Mouse (Mus musculus) mouse embryonic stem cell (cell line): ENCODE measurements around the gene Gm3646.

Source experiments
- in situ Hi-C, 2 experiments: fragments of 300-500 bp; cut with MboI; formaldehyde crosslinking; loops; 1 replicate in 1 of 2; 3 replicates in 1 of 2; pipeline ENCODE4 v1.14.3; 2019 to 2020; ENCODE audit warnings: low sequenced_read_pairs in 2 of 2, low pct_unique_long_range_greater_than_20kb in 1 of 2, mixed read lengths in 1 of 2; ENCODE audit not compliant: unreplicated experiment in 1 of 2

The Gm3646 gene

GRCm38 (mm10) chr1:39797496-39797895 lies 7.6 kb downstream of the Gm3646 start:
- in situ Hi-C loops, result no loop called here

DNA sequence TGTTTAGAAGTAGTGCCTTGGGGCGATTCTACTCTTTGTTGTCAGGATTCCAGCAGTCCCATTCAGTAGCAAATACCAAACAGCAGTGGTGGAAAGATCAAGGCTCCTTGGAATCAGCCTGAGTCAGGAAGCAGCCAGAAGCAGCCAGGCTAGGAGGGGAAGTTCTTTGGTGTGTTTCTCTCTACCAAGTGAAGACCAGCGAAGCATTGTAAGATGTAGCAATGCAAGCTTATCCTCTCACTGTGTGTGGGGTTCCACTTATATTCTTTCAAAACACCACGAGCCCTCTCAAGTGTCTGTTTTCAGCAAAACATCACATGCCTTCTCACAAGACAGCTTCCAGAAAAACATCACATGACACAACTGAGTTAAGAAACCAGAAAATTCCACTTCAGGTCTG lies 8.4 kb downstream of the Gm3646 start:
- in situ Hi-C loops, result no loop called here

DNA sequence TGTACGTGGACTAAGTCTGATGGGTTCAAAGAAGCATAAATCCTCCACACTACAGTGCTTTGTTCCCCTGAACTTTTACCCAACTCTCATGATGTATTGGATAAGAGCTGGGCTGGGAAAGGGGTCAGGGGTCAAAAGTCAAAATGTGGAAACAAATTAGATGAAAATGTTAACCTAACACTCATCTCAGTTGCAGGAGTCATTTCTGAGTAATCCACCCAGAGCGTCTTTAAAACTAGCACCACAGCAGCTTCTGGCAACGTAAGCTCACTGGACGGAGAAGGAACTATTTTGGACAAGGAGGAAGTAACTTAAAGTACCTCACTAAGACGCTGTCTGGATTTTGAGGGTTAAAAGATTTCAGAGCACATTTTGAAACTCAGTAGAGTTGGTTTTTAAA lies 20.5 kb downstream of the Gm3646 start:
- in situ Hi-C loops, result no loop called here

- in situ Hi-C loops, result no loop called here
Measured at GRCm38 (mm10) chr1:39781835-39782234, 23.3 kb downstream of the Gm3646 start.

DNA sequence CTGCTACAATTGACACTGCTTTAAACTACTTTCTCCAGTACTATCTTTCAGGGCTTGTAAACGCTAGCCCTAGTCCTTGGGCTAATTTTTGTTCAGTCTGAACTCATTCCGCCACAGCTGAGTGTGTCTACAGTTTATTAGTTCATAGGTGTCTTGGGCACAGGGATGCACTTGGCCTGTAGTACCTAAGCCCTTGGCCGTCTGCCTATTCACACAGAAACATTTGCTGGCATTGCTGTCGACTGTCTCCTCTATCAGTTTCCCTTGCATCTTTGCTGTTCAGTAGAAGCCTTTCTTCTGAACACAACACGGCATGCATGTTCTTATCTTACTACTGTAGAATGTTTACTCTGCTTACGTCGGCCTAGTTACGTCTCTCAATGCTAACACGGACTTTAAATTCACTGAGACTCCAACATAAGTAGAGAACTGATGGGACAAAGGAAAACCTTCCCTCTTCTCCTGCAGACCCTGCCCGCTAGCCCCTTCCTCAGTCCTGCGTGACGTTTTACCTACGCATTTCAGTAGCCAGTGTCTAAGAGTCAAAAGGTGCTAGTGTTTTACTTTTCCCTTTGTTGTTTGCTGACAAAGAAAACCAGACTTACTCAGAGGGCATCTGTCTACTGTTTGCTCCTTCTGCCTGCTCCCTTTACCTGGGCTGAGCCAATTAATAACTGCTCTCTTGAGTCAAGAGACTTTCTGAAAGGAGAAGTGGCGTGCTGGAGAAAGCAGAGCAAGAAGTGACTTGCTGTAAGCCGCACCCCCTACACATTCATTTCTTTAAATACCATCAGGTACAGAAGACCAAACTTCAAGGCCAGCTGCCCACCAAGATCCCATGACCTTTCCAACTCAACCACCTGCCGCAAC lies 25.8 kb downstream of the Gm3646 start:
- in situ Hi-C loops, result no loop called here

- in situ Hi-C loops, result no loop called here
Measured at GRCm38 (mm10) chr1:39773991-39774729, 31.0 kb downstream of the Gm3646 start.

GRCm38 (mm10) chr1:39773551-39773950 lies 31.6 kb downstream of the Gm3646 start:
- in situ Hi-C loops, result no loop called here

DNA sequence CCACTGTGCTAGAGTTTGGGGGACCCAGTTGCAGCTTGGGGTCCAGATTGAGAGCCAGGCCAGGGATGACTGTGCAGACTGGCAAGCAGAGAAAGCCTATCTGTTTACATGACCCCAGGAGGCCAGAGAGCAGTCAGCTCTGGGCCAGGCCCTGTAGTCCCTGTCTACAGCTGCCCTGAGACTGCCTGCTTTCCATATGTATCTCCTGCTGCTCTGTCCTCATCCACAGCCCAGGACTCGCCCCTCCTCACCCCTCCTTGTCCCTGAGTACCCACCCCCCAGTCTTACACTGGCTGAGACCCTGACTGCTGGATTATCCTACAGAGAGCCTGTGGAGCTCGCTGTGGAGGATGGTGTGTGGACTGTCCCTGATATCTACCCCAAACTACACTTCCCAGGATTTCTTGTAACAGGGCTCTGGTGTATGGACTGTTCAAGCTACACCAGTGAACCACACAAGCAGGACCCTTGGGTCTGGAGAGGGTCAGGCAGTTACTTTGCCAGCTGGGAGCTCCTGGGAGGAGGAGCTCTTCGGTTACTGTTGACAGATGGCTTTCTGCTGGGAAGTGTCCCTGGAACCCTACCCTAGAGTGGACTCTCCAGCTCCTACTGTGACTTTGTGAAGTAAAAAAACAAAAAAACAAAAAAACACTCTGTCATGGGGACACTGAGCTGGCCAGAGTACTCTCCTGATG lies 32.6 kb downstream of the Gm3646 start:
- in situ Hi-C loops, result no loop called here

DNA sequence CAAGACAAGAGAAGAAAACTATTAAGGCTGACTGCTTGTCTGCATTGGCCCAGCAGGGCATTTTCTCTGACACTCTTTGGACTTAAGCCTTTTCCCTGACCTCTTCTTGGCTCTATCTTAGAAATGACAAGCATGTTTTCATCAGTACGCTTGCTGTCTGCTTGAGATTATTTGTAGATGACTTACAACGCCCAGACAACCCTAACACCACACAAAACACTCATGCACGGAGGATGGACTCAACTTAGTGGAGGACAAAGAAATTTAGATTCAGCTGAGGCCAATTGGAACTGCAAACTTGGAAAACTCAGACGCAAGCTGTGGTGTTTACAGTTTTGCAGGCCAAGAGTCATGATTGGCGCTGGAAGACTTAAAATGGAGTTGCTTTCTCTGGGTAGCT lies 34.7 kb downstream of the Gm3646 start:
- in situ Hi-C loops, result no loop called here

DNA sequence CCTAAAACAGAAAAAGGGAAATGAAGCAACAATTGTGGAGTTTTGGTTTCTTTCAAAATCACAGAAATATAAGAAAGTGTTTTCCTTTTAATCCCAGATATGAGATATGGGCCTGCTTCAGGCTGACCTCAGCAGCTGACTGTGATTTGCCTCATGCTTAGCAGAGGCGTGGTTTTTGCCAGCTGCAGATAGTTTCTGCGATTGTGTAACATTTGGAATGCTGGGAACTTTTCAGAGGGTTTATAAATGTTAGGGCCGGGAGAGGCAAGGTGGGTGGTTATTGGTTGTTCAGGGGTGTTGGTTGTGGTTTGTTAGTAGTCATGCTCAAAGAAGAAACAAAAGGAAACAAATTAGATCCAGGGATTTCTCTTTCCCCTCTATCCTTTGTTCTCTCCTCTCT lies 37.1 kb downstream of the Gm3646 start:
- in situ Hi-C loops, result no loop called here

DNA sequence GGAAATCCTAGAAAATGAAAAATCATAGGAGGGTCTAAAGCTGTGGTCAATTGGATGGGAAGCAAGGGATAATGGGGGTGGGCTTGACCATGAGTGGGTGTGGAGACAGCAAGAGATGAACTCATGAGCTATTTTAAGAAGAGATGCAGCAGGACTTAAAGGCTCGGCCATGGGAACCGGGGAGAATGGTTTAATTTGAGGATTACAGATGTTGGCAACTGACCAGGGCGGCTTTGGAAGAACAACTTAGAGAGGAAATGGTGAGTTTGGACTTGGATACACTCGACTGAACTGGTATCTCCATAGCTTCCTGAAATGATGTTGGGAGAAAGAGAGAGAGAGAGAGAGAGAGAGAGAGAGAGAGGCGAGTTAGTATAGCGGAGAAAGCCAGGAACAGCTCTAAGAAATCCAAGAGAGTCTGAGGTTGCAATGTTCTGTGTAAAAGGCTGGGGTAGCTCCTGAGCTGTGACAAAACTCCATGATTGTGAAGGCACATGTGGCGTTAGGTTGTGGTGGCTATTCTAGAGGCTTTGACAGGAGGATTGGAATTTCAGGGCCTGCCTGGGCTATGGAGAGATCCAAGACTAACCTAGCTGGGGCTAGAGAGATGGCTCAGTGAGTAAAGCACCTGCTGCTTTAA lies 39.2 kb downstream of the Gm3646 start:
- in situ Hi-C loops, result no loop called here

GRCm38 (mm10) chr1:39762025-39762370 lies 43.1 kb downstream of the Gm3646 start:
- in situ Hi-C loops, result no loop called here

DNA sequence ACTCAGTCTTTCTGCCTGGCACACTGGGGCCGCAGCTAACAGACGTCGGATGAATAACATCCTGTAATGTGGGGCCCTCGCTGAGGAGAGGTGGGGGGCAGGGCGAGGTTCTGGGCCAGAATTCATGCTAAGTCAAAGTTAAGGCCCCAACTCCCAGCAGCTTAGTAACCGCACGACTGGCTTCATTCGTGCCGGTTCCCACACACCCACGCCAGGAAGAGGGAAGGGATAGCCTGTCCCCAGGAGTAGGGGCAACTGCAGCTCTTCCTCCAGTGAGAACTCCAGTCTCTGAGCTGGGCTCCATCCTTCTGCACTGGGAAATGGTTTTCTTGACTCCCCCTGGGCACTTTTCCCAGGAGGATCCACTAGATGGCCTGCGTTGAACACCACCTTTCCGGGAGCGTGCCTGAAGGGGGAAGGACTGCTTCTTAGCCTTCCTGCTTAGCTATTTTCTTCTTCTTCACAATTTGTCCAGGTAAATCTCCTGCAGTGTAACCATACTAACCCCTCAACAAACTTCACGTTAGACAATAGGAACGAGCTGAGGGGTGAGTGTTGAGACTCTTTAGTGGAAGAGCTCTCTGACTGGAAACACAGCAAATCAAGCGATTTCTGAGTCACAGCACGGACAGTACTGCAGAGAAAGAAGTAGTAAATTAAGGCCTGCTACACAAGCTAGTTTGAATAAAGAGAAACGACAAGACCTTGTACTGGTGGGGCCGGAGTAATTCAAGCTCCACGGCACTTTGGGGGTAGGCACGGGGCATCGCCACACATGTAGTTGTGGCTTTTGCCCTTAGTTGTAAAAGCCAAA lies 43.7 kb downstream of the Gm3646 start:
- in situ Hi-C loops, result no loop called here

- in situ Hi-C loops, result no loop called here
Measured at GRCm38 (mm10) chr1:39760181-39760715, 44.9 kb downstream of the Gm3646 start.

GRCm38 (mm10) chr1:39759231-39760175 lies 45.6 kb downstream of the Gm3646 start:
- in situ Hi-C loops, result no loop called here

DNA sequence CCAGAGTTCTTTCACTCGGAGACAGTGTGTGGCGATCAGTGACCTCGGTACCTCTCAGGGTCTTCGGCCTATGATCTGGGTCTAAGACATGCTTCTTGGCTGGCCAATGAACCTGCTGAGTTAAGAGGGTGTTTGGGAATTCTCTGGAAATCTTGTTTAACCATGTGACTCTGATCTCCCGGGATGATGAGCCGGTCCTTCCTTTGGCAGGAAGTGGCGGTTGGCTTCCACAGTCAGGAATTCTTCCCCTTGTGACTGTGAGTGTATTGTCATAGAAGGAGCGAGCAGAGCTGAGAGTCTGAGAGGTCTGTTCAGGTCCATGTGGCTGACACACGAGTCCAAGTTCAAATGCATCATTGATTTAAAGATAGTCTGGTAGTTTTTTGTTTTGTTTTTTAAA lies 46.9 kb downstream of the Gm3646 start:
- in situ Hi-C loops, result no loop called here

DNA sequence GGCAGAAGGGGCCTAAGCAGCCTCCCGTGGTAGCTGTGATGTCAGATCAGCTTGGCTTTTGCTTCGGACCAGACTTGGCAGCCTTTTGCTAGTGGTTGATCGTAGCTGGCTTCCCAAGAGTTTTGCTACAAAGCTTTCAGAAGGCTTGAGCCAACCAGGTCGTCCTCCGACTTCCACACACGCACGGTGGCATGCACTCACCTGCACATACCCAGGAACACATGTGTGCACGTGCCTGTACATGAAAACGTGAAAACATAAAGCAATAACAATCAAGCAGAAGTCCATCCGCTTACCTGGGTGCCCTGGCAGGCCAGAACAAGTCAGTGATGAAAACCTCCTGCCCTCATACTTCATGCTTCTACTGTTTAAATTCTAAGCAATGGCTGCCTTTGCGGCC lies 48.2 kb downstream of the Gm3646 start:
- in situ Hi-C loops, result no loop called here
